In genomic region chr1:153894201-153894893, GRCm38 (mm10) we compare ENCODE assay signal across 23 mouse cellular contexts. TPM values are rescaled to one million over a fixed set of nuclear protein-coding genes. Genes with fewer than 3 reads are reported as not detected.
DNase-seq lines count a peak whose midpoint lies in the region; ATAC-seq and TF ChIP-seq lines count a peak whose summit lies in the region.
"Had no signal": no experiment of that assay in that cellular context is flagged by ENCODE, and none has a peak within 500 bp of the region (broad histone marks: within the 10 kb centered on the region; RNA-seq: fewer than 3 reads in every experiment).

No protein-coding gene starts in this region.

- WGBS in embryonic facial prominence, embryonic 14.5 days, result 52% methylated on average over 8 of the region's 8 CpGs
- WGBS in embryonic facial prominence, embryonic 10.5 days, result 69% methylated on average over 8 of the region's 8 CpGs
- 40% methylated on average over 8 of the region's 8 CpGs for WGBS in heart, postnatal 0 days
- 37% methylated on average over 8 of the region's 8 CpGs for WGBS in lung, postnatal 0 days

- TF ChIP-seq CTCF in heart, postnatal 0 days (IDR thresholded peaks at IDR 0.05; ENCODE audit: low read depth), result no peak
- no peak for TF ChIP-seq CTCF in lung, postnatal 0 days (IDR thresholded peaks at IDR 0.05)

- intact Hi-C loops in heart, postnatal 10 days (cut with DNase I), result loop anchor here (10.0 kb wide), 1 partner anchor 830 kb away; no protein-coding TSS in a partner anchor

- 0 out of 2 replicates have a peak, but pooled peaks cover 3% of the 10 kb centered on the region for H3K4me1 ChIP-seq in embryonic facial prominence, embryonic 14.5 days (ENCODE audit: control insufficient read depth, insufficient read depth, low read length)
- H3K4me1 ChIP-seq in embryonic facial prominence, embryonic 10.5 days, result peaks cover 12% of the 10 kb centered on the region
- H3K4me1 ChIP-seq in heart, postnatal 0 days (ENCODE audit: control insufficient read depth, insufficient read depth), result no peaks in the 10 kb centered on the region
- no peaks in the 10 kb centered on the region for H3K4me1 ChIP-seq in lung, postnatal 0 days (ENCODE audit: insufficient read depth, low read depth, low read length)
- H3K4me1 ChIP-seq in brown adipose tissue, adult 24 weeks (ENCODE audit: control insufficient read depth, insufficient read depth, insufficient read length, low read length), result no peaks in the 10 kb centered on the region

- no peak; the same call in 1 of the 2 replicates for ATAC-seq in embryonic facial prominence, embryonic 14.5 days (ENCODE audit: low read depth)
- no peak for ATAC-seq in heart, postnatal 0 days (ENCODE audit: insufficient read depth, low read depth)
- ATAC-seq in lung, postnatal 0 days, result peak; percentile 59

- H3K4me2 ChIP-seq in embryonic facial prominence, embryonic 14.5 days (ENCODE audit: low read depth, low read length), result no peak overlapping the region
- no peak overlapping the region for H3K4me2 ChIP-seq in heart, postnatal 0 days (ENCODE audit: low read depth, low read length)
- no peak overlapping the region for H3K4me2 ChIP-seq in lung, postnatal 0 days (replicated peaks; ENCODE audit: low read depth, low read length)
- H3K4me2 ChIP-seq: embryonic facial prominence, embryonic 13.5 days had no signal

- no peak overlapping the region for H3K27ac ChIP-seq in embryonic facial prominence, embryonic 14.5 days (replicated peaks; ENCODE audit: low read depth, low read length)
- no peak overlapping the region for H3K27ac ChIP-seq in embryonic facial prominence, embryonic 10.5 days (replicated peaks)
- H3K27ac ChIP-seq in heart, postnatal 0 days (ENCODE audit: low read depth), result no peak overlapping the region
- H3K27ac ChIP-seq in lung, postnatal 0 days (ENCODE audit: low read length), result peak overlapping the region; percentile 33; the same call in 1 of the 2 replicates
- H3K27ac ChIP-seq in brown adipose tissue, adult 24 weeks (replicated peaks; ENCODE audit: low read depth, low read length), result peak overlapping the region; percentile 80
- H3K27ac ChIP-seq: embryonic facial prominence, embryonic 13.5 days; heart, embryonic 10.5 days; kidney, postnatal 0 days had no signal

- TF ChIP-seq EP300 in heart, postnatal 0 days (IDR thresholded peaks at IDR 0.05; ENCODE audit: low read depth), result peak; percentile 29; the same call in 1 of the 2 replicates
- TF ChIP-seq EP300 in lung, postnatal 0 days (IDR thresholded peaks at IDR 0.05), result no peak

- H3K27me3 ChIP-seq in embryonic facial prominence, embryonic 14.5 days (replicated peaks; ENCODE audit: control insufficient read depth, insufficient read depth, low read length), result no peaks in the 10 kb centered on the region
- H3K27me3 ChIP-seq in embryonic facial prominence, embryonic 10.5 days (replicated peaks; ENCODE audit: low read depth, poor library complexity, severe bottlenecking), result no peaks in the 10 kb centered on the region; the same call in 1 of the 2 replicates
- H3K27me3 ChIP-seq in heart, postnatal 0 days (ENCODE audit: control insufficient read depth, insufficient read depth, low read length), result 0 out of 2 replicates have a peak, but pooled peaks cover 4% of the 10 kb centered on the region
- no peaks in the 10 kb centered on the region for H3K27me3 ChIP-seq in lung, postnatal 0 days (replicated peaks; ENCODE audit: insufficient read depth, low read length)

- H3K36me3 ChIP-seq in embryonic facial prominence, embryonic 14.5 days (ENCODE audit: control insufficient read depth, insufficient read depth, low read length), result no peaks in the 10 kb centered on the region
- H3K36me3 ChIP-seq in embryonic facial prominence, embryonic 10.5 days (replicated peaks), result no peaks in the 10 kb centered on the region
- H3K36me3 ChIP-seq in heart, postnatal 0 days (replicated peaks; ENCODE audit: control insufficient read depth, insufficient read depth, low read length), result no peaks in the 10 kb centered on the region
- no peaks in the 10 kb centered on the region for H3K36me3 ChIP-seq in lung, postnatal 0 days (ENCODE audit: insufficient read depth, low read length)
- H3K36me3 ChIP-seq: embryonic facial prominence, embryonic 13.5 days; heart, embryonic 10.5 days had no signal

- H3K9me3 ChIP-seq in embryonic facial prominence, embryonic 14.5 days (ENCODE audit: control insufficient read depth, low read length), result no peaks in the 10 kb centered on the region
- no peaks in the 10 kb centered on the region for H3K9me3 ChIP-seq in embryonic facial prominence, embryonic 10.5 days
- H3K9me3 ChIP-seq in heart, postnatal 0 days (replicated peaks; ENCODE audit: control insufficient read depth, low read length), result no peaks in the 10 kb centered on the region
- H3K9me3 ChIP-seq in lung, postnatal 0 days (ENCODE audit: low read length), result no peaks in the 10 kb centered on the region
- H3K9me3 ChIP-seq: embryonic facial prominence, embryonic 13.5 days; heart, embryonic 10.5 days; megakaryocyte, embryonic 14.5 days had no signal

- H3K9ac ChIP-seq in embryonic facial prominence, embryonic 14.5 days (ENCODE audit: low read depth, low read length), result no peak overlapping the region
- no peak overlapping the region for H3K9ac ChIP-seq in heart, postnatal 0 days (replicated peaks; ENCODE audit: low read depth, low read length)
- H3K9ac ChIP-seq in lung, postnatal 0 days (replicated peaks; ENCODE audit: low read depth), result no peak overlapping the region
- H3K9ac ChIP-seq: embryonic facial prominence, embryonic 13.5 days had no signal

- no peak overlapping the region for H3K4me3 ChIP-seq in embryonic facial prominence, embryonic 14.5 days (ENCODE audit: low read depth, low read length)
- no peak overlapping the region for H3K4me3 ChIP-seq in embryonic facial prominence, embryonic 10.5 days
- no peak overlapping the region for H3K4me3 ChIP-seq in heart, postnatal 0 days (ENCODE audit: low read depth, low read length)
- H3K4me3 ChIP-seq in lung, postnatal 0 days (ENCODE audit: low read depth, low read length), result no peak overlapping the region
- no peak overlapping the region for H3K4me3 ChIP-seq in brown adipose tissue, adult 24 weeks (ENCODE audit: insufficient read depth, low read depth, low read length)
- H3K4me3 ChIP-seq: embryonic facial prominence, embryonic 13.5 days; heart, embryonic 10.5 days; megakaryocyte, embryonic 14.5 days had no signal

- peak; percentile 55 for DNase-seq in embryonic facial prominence, embryonic 14.5 days (ENCODE audit: low spot score)
- DNase-seq in embryonic facial prominence, embryonic 10.5 days (ENCODE audit: low spot score), result no peak
- DNase-seq in heart, postnatal 0 days (ENCODE audit: low spot score), result peak; percentile 19
- no peak for DNase-seq in heart, postnatal 10 days
- peak; percentile 54 for DNase-seq in lung, postnatal 0 days (ENCODE audit: low spot score)
- no peak for DNase-seq in lung, postnatal 36 days
- no peak for DNase-seq in spleen, postnatal 14 days (ENCODE audit: low spot score in 2 of 2)

RNA-seq across cellular contexts. Expression of gene Teddm1a, which starts 2.8 kb away (rescaled TPM):
- polyA plus RNA-seq in embryonic facial prominence, embryonic 14.5 days (2014; fragmentation: Nextera tagmentation; extraction: Ambion mirVana), result not detected in 2 replicates
- polyA plus RNA-seq in embryonic facial prominence, embryonic 10.5 days (2016; fragmentation: Nextera tagmentation; extraction: Ambion mirVana), result not detected in 2 replicates
- not detected in 2 replicates for total RNA-seq in heart, postnatal 0 days (2014; rRNA removed; ENCODE audit: low replicate concordance)
- not detected in 2 replicates for polyA plus RNA-seq in heart, postnatal 0 days (2015; fragmentation: Nextera tagmentation; extraction: Ambion mirVana)
- total RNA-seq in heart, postnatal 10 days (2021), result not detected
- not detected in 2 replicates for polyA plus RNA-seq in lung, postnatal 0 days (2015; fragmentation: Nextera tagmentation; extraction: Ambion mirVana)
- not detected in 2 replicates for polyA plus RNA-seq in brown adipose tissue, adult 24 weeks (2012; ENCODE audit: insufficient read depth, insufficient read length, missing spikeins)
- total RNA-seq: adrenal gland, postnatal 36 days; ES-E14; gastrocnemius, postnatal 14 days; heart, postnatal 25 days; layer of hippocampus, adult 8-10 months; left cerebral cortex, postnatal 36 days; liver, adult 2 months; monocyte, adult 5-6 weeks had no signal
- polyA plus RNA-seq: embryonic facial prominence, embryonic 13.5 days; heart, embryonic 10.5 days; kidney, postnatal 0 days; liver, adult 2 months; neural tube, embryonic 11.5 days; stomach, embryonic 16.5 days; thymus, postnatal 0 days had no signal

RNA-seq across cellular contexts. Expression of gene Glul, which starts 5.4 kb away (rescaled TPM):
- polyA plus RNA-seq in embryonic facial prominence, embryonic 14.5 days (2014; fragmentation: Nextera tagmentation; extraction: Ambion mirVana), result 97.5 and 104 TPM in 2 replicates
- 120 and 129 TPM in 2 replicates for polyA plus RNA-seq in embryonic facial prominence, embryonic 10.5 days (2016; fragmentation: Nextera tagmentation; extraction: Ambion mirVana)
- 199 and 256 TPM in 2 replicates for total RNA-seq in heart, postnatal 0 days (2014; rRNA removed; ENCODE audit: low replicate concordance)
- 81.8 and 95.5 TPM in 2 replicates for polyA plus RNA-seq in heart, postnatal 0 days (2015; fragmentation: Nextera tagmentation; extraction: Ambion mirVana)
- total RNA-seq in heart, postnatal 10 days (2021), result 100 to 1,000 TPM; 208 to 345 TPM
- 179 and 283 TPM in 2 replicates for polyA plus RNA-seq in lung, postnatal 0 days (2015; fragmentation: Nextera tagmentation; extraction: Ambion mirVana)
- 924 and 1,059 TPM in 2 replicates for polyA plus RNA-seq in brown adipose tissue, adult 24 weeks (2012; ENCODE audit: insufficient read depth, insufficient read length, missing spikeins)

RNA-seq across cellular contexts. Expression of gene Teddm2, which starts 5.7 kb away (rescaled TPM):
- 0.77 and 0.97 TPM in 2 replicates for polyA plus RNA-seq in embryonic facial prominence, embryonic 14.5 days (2014; fragmentation: Nextera tagmentation; extraction: Ambion mirVana)
- 0.45 and 0.50 TPM in 2 replicates for polyA plus RNA-seq in embryonic facial prominence, embryonic 10.5 days (2016; fragmentation: Nextera tagmentation; extraction: Ambion mirVana)
- not detected in 2 replicates for total RNA-seq in heart, postnatal 0 days (2014; rRNA removed; ENCODE audit: low replicate concordance)
- 0.33 and 0.41 TPM in 2 replicates for polyA plus RNA-seq in heart, postnatal 0 days (2015; fragmentation: Nextera tagmentation; extraction: Ambion mirVana)
- under 1 TPM; 0.30 to 0.69 TPM for total RNA-seq in heart, postnatal 10 days (2021)
- polyA plus RNA-seq in lung, postnatal 0 days (2015; fragmentation: Nextera tagmentation; extraction: Ambion mirVana), result 0.62 and 0.98 TPM in 2 replicates
- polyA plus RNA-seq in brown adipose tissue, adult 24 weeks (2012; ENCODE audit: insufficient read depth, insufficient read length, missing spikeins), result 0.58 TPM in 1 of 2 replicates, not detected in the other

RNA-seq across cellular contexts. Expression of gene Teddm1b, which starts 20.2 kb away (rescaled TPM):
- 0.18 and 0.19 TPM in 2 replicates for polyA plus RNA-seq in embryonic facial prominence, embryonic 14.5 days (2014; fragmentation: Nextera tagmentation; extraction: Ambion mirVana)
- polyA plus RNA-seq in embryonic facial prominence, embryonic 10.5 days (2016; fragmentation: Nextera tagmentation; extraction: Ambion mirVana), result 0.74 and 0.96 TPM in 2 replicates
- total RNA-seq in heart, postnatal 0 days (2014; rRNA removed; ENCODE audit: low replicate concordance), result not detected in 2 replicates
- polyA plus RNA-seq in heart, postnatal 0 days (2015; fragmentation: Nextera tagmentation; extraction: Ambion mirVana), result 0.10 TPM in 1 of 2 replicates, not detected in the other
- not detected for total RNA-seq in heart, postnatal 10 days (2021)
- 0.07 and 0.11 TPM in 2 replicates for polyA plus RNA-seq in lung, postnatal 0 days (2015; fragmentation: Nextera tagmentation; extraction: Ambion mirVana)
- polyA plus RNA-seq in brown adipose tissue, adult 24 weeks (2012; ENCODE audit: insufficient read depth, insufficient read length, missing spikeins), result not detected in 2 replicates
- total RNA-seq: adrenal gland, postnatal 36 days; gastrocnemius, postnatal 14 days; heart, postnatal 25 days; layer of hippocampus, adult 8-10 months; left cerebral cortex, postnatal 36 days; monocyte, adult 5-6 weeks had no signal

RNA-seq across cellular contexts. Expression of gene Rgsl1, which starts 50.4 kb away (rescaled TPM):
- polyA plus RNA-seq in embryonic facial prominence, embryonic 14.5 days (2014; fragmentation: Nextera tagmentation; extraction: Ambion mirVana), result 0.14 and 0.26 TPM in 2 replicates
- polyA plus RNA-seq in embryonic facial prominence, embryonic 10.5 days (2016; fragmentation: Nextera tagmentation; extraction: Ambion mirVana), result 0.07 TPM in 1 of 2 replicates, not detected in the other
- total RNA-seq in heart, postnatal 0 days (2014; rRNA removed; ENCODE audit: low replicate concordance), result not detected in 2 replicates
- not detected in 2 replicates for polyA plus RNA-seq in heart, postnatal 0 days (2015; fragmentation: Nextera tagmentation; extraction: Ambion mirVana)
- not detected for total RNA-seq in heart, postnatal 10 days (2021)
- 0.07 and 0.10 TPM in 2 replicates for polyA plus RNA-seq in lung, postnatal 0 days (2015; fragmentation: Nextera tagmentation; extraction: Ambion mirVana)
- 1.3 TPM in 1 of 2 replicates, not detected in the other for polyA plus RNA-seq in brown adipose tissue, adult 24 weeks (2012; ENCODE audit: insufficient read depth, insufficient read length, missing spikeins)
- total RNA-seq: ES-E14; gastrocnemius, postnatal 14 days; monocyte, adult 5-6 weeks had no signal
- polyA plus RNA-seq: heart, embryonic 10.5 days; kidney, postnatal 0 days; liver, adult 2 months; neural tube, embryonic 11.5 days had no signal

Comparison
In these comparisons a context has a peak if more than half of its experiments do, and no peak if none do; other contexts are left out.
1. DNase-seq: peak in embryonic facial prominence, embryonic 14.5 days (single experiment), heart, postnatal 0 days (single experiment) and lung, postnatal 0 days (single experiment); none in embryonic facial prominence, embryonic 10.5 days (single experiment), heart, postnatal 10 days (0 of 2), lung, postnatal 36 days (single experiment) and spleen, postnatal 14 days (0 of 2).
2. H3K27ac ChIP-seq: peak in lung, postnatal 0 days (single experiment) and brown adipose tissue, adult 24 weeks (single experiment); none in embryonic facial prominence, embryonic 14.5 days (single experiment), embryonic facial prominence, embryonic 10.5 days (single experiment) and heart, postnatal 0 days (single experiment).